Mouse (Mus musculus): ENCODE measurements around the gene Armh3. TPM values are rescaled to one million over a fixed set of nuclear protein-coding genes. Genes with fewer than 3 reads are reported as not detected.
"Not testable (repeated sequence)": the region's sequence is repeated elsewhere in the genome, so short reads cannot be mapped to it uniquely, and the experiment has no call there.

Gene Armh3
- polyA plus RNA-seq, 1 experiment: 17.1 TPM

DNA sequence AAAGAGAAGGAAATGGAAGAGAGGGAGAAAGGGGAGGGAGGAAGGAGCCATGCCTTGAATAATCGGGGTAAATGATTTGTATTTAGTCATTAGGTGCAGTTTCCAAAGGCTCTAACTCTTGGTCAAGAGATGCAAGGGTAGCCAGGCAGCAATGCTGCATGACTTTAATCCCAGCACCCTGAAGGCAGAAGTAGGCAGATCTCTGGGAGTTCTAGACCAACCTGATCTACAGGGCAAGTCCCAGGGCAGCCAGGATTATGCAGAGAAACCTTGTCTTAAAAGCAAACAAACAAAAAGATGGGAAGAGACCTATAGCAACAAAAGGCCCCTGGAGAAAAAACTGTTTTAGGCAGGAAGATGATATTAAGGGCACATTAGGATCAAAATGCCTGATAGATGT is 1.1 kb upstream of the Armh3 start:
- Histone ChIP-seq H3K27me3 (ENCODE audit: control insufficient read depth, insufficient read depth, low read length, poor library complexity, severe bottlenecking) (no peaks in the 10 kb centered on the region), H3K9ac (ENCODE audit: low read depth, poor library complexity, severe bottlenecking) (no peak overlapping the region), H3K36me3 (ENCODE audit: control insufficient read depth, insufficient read depth, low read length, poor library complexity, severe bottlenecking) (no peaks in the 10 kb centered on the region), H3K4me1 (ENCODE audit: control insufficient read depth, insufficient read depth, low read length) (no peaks in the 10 kb centered on the region), H3K9me3 (replicated peaks; ENCODE audit: control insufficient read depth, insufficient read depth, low read length, poor library complexity, severe bottlenecking) (peaks cover 12% of the 10 kb centered on the region), H3K27ac (ENCODE audit: insufficient read depth, low read length) (no peak overlapping the region), H3K4me3 (ENCODE audit: low read depth, low read length) (no peak overlapping the region)
- TF ChIP-seq EP300 (IDR thresholded peaks at IDR 0.05; ENCODE audit: insufficient read depth, low read depth, low read length) (no peak), CTCF (IDR thresholded peaks at IDR 0.05; ENCODE audit: low read depth, low read length) (no peak), POLR2A (IDR thresholded peaks at IDR 0.05; ENCODE audit: insufficient read depth, low read length) (no peak)

- H3K36me3 ChIP-seq (ENCODE audit: control insufficient read depth, insufficient read depth, low read length, poor library complexity, severe bottlenecking): no peaks in the 10 kb centered on the region
- peak overlapping the region; percentile 15; the same call in 1 of the 2 replicates for H3K4me3 ChIP-seq (ENCODE audit: low read depth, low read length)
- TF ChIP-seq POLR2A (IDR thresholded peaks at IDR 0.05; ENCODE audit: insufficient read depth, low read length): no peak
- no peak for TF ChIP-seq CTCF (IDR thresholded peaks at IDR 0.05; ENCODE audit: low read depth, low read length)
- no peak for TF ChIP-seq EP300 (IDR thresholded peaks at IDR 0.05; ENCODE audit: insufficient read depth, low read depth, low read length)
- peaks cover 12% of the 10 kb centered on the region for H3K9me3 ChIP-seq (replicated peaks; ENCODE audit: control insufficient read depth, insufficient read depth, low read length, poor library complexity, severe bottlenecking)
- no peaks in the 10 kb centered on the region for H3K4me1 ChIP-seq (ENCODE audit: control insufficient read depth, insufficient read depth, low read length)
- H3K27me3 ChIP-seq (ENCODE audit: control insufficient read depth, insufficient read depth, low read length, poor library complexity, severe bottlenecking): no peaks in the 10 kb centered on the region
- peak overlapping the region; percentile 93 for H3K9ac ChIP-seq (ENCODE audit: low read depth, poor library complexity, severe bottlenecking)
- H3K27ac ChIP-seq (ENCODE audit: insufficient read depth, low read length): no peak overlapping the region
Observed at GRCm38 (mm10) chr19:45998694-45999217, 468 bp upstream of the Armh3 start.

GRCm38 (mm10) chr19:45997365-45997764 is 923 bp downstream of the Armh3 start:
- Histone ChIP-seq H3K4me3 (ENCODE audit: low read depth, low read length) (peak overlapping the region; percentile 58), H3K27me3 (ENCODE audit: control insufficient read depth, insufficient read depth, low read length, poor library complexity, severe bottlenecking) (no peaks in the 10 kb centered on the region), H3K36me3 (ENCODE audit: control insufficient read depth, insufficient read depth, low read length, poor library complexity, severe bottlenecking) (no peaks in the 10 kb centered on the region), H3K9me3 (replicated peaks; ENCODE audit: control insufficient read depth, insufficient read depth, low read length, poor library complexity, severe bottlenecking) (peaks cover 12% of the 10 kb centered on the region), H3K27ac (ENCODE audit: insufficient read depth, low read length) (no peak overlapping the region), H3K9ac (ENCODE audit: low read depth, poor library complexity, severe bottlenecking) (peak overlapping the region; percentile 93), H3K4me1 (ENCODE audit: control insufficient read depth, insufficient read depth, low read length) (no peaks in the 10 kb centered on the region)
- no peak for TF ChIP-seq CTCF (IDR thresholded peaks at IDR 0.05; ENCODE audit: low read depth, low read length)
- no peak for TF ChIP-seq EP300 (IDR thresholded peaks at IDR 0.05; ENCODE audit: insufficient read depth, low read depth, low read length)
- TF ChIP-seq POLR2A (IDR thresholded peaks at IDR 0.05; ENCODE audit: insufficient read depth, low read length): no peak

GRCm38 (mm10) chr19:45993981-45994737 is 4.1 kb downstream of the Armh3 start:
- no peak overlapping the region for H3K4me3 ChIP-seq (ENCODE audit: low read depth, low read length)
- no peak overlapping the region for H3K9ac ChIP-seq (ENCODE audit: low read depth, poor library complexity, severe bottlenecking)
- H3K27ac ChIP-seq (ENCODE audit: insufficient read depth, low read length): peak overlapping the region; percentile 73
- H3K4me1 ChIP-seq (ENCODE audit: control insufficient read depth, insufficient read depth, low read length): no peaks in the 10 kb centered on the region
- peaks cover 12% of the 10 kb centered on the region for H3K9me3 ChIP-seq (replicated peaks; ENCODE audit: control insufficient read depth, insufficient read depth, low read length, poor library complexity, severe bottlenecking)
- no peaks in the 10 kb centered on the region for H3K27me3 ChIP-seq (ENCODE audit: control insufficient read depth, insufficient read depth, low read length, poor library complexity, severe bottlenecking)
- 0 out of 2 replicates have a peak, but pooled peaks have one; percentile 38 for TF ChIP-seq EP300 (IDR thresholded peaks at IDR 0.05; ENCODE audit: insufficient read depth, low read depth, low read length)
- TF ChIP-seq CTCF (IDR thresholded peaks at IDR 0.05; ENCODE audit: low read depth, low read length): no peak
- no peak for TF ChIP-seq POLR2A (IDR thresholded peaks at IDR 0.05; ENCODE audit: insufficient read depth, low read length)
- 0 out of 2 replicates have a peak, but pooled peaks cover 2% of the 10 kb centered on the region for H3K36me3 ChIP-seq (ENCODE audit: control insufficient read depth, insufficient read depth, low read length, poor library complexity, severe bottlenecking)

- Histone ChIP-seq H3K9ac (ENCODE audit: low read depth, poor library complexity, severe bottlenecking) (peak overlapping the region; percentile 60), H3K27ac (ENCODE audit: insufficient read depth, low read length) (peak overlapping the region; percentile 88), H3K9me3 (replicated peaks; ENCODE audit: control insufficient read depth, insufficient read depth, low read length, poor library complexity, severe bottlenecking) (peaks cover 12% of the 10 kb centered on the region), H3K4me3 (ENCODE audit: low read depth, low read length) (peak overlapping the region; percentile 26; the same call in 1 of the 2 replicates)
- H3K4me1 ChIP-seq (ENCODE audit: control insufficient read depth, insufficient read depth, low read length); H3K27me3 ChIP-seq (ENCODE audit: control insufficient read depth, insufficient read depth, low read length, poor library complexity, severe bottlenecking); H3K36me3 ChIP-seq (ENCODE audit: control insufficient read depth, insufficient read depth, low read length, poor library complexity, severe bottlenecking): not testable (repeated sequence)
- TF ChIP-seq EP300 (IDR thresholded peaks at IDR 0.05; ENCODE audit: insufficient read depth, low read depth, low read length): 0 out of 2 replicates have a peak, but pooled peaks have one; percentile 27
Observed at GRCm38 (mm10) chr19:45993441-45993840, 4.8 kb downstream of the Armh3 start.

GRCm38 (mm10) chr19:45991171-45991570 is 7.1 kb downstream of the Armh3 start:
- TF ChIP-seq EP300 (IDR thresholded peaks at IDR 0.05; ENCODE audit: insufficient read depth, low read depth, low read length) (no peak), CTCF (IDR thresholded peaks at IDR 0.05; ENCODE audit: low read depth, low read length) (no peak), POLR2A (IDR thresholded peaks at IDR 0.05; ENCODE audit: insufficient read depth, low read length) (no peak)
- no peaks in the 10 kb centered on the region for H3K27me3 ChIP-seq (ENCODE audit: control insufficient read depth, insufficient read depth, low read length, poor library complexity, severe bottlenecking)
- no peak overlapping the region for H3K9ac ChIP-seq (ENCODE audit: low read depth, poor library complexity, severe bottlenecking)

More at GRCm38 (mm10) chr19:45991171-45991570, 7.1 kb downstream of the Armh3 start:
- H3K27ac ChIP-seq (ENCODE audit: insufficient read depth, low read length): no peak overlapping the region
- H3K4me1 ChIP-seq (ENCODE audit: control insufficient read depth, insufficient read depth, low read length): peaks cover 3% of the 10 kb centered on the region
- H3K4me3 ChIP-seq (ENCODE audit: low read depth, low read length): no peak overlapping the region
- H3K36me3 ChIP-seq (ENCODE audit: control insufficient read depth, insufficient read depth, low read length, poor library complexity, severe bottlenecking): 0 out of 2 replicates have a peak, but pooled peaks cover 2% of the 10 kb centered on the region
- peaks cover 12% of the 10 kb centered on the region for H3K9me3 ChIP-seq (replicated peaks; ENCODE audit: control insufficient read depth, insufficient read depth, low read length, poor library complexity, severe bottlenecking)

Data from ES-Bruce4 (cell line).